Mouse (Mus musculus): ENCODE data around the gene Crlf1. TPM values are rescaled to one million over a fixed set of nuclear protein-coding genes. Genes with fewer than 3 reads are reported as not detected.

Crlf1 gene
- polyA plus RNA-seq, 1 experiment from 2014 or later, result 3.4 TPM

GRCm38 (mm10) chr8:70466305-70466704 lies 26.7 kb upstream of the Crlf1 start:
- Histone ChIP-seq H3K4me2 (ENCODE audit: low read depth) (no peak overlapping the region), H3K4me3 (ENCODE audit: low read depth, low read length) (no peak overlapping the region), H3K9ac (ENCODE audit: low read length) (no peak overlapping the region), H3K27ac (ENCODE audit: low read depth, low read length) (no peak overlapping the region), H3K36me3 (ENCODE audit: control insufficient read depth, insufficient read depth, low read length) (no peaks in the 10 kb centered on the region), H3K27me3 (ENCODE audit: control insufficient read depth, insufficient read depth, low read length) (no peaks in the 10 kb centered on the region), H3K4me1 (ENCODE audit: control insufficient read depth, insufficient read depth, low read length) (0 out of 2 replicates have a peak, but pooled peaks cover 8% of the 10 kb centered on the region), H3K9me3 (ENCODE audit: control insufficient read depth, low read length) (no peaks in the 10 kb centered on the region)
- ATAC-seq (ENCODE audit: insufficient read depth, low FRiP score, low TSS enrichment), result no peak
- WGBS, result 86% methylated on average over 4 of the region's 4 CpGs
- DNase-seq (ENCODE audit: low spot score), result no peak

GRCm38 (mm10) chr8:70466771-70467170 lies 26.2 kb upstream of the Crlf1 start:
- no peaks in the 10 kb centered on the region for H3K36me3 ChIP-seq (ENCODE audit: control insufficient read depth, insufficient read depth, low read length)
- no peak overlapping the region for H3K4me3 ChIP-seq (ENCODE audit: low read depth, low read length)
- H3K27me3 ChIP-seq (ENCODE audit: control insufficient read depth, insufficient read depth, low read length), result no peaks in the 10 kb centered on the region
- H3K4me1 ChIP-seq (ENCODE audit: control insufficient read depth, insufficient read depth, low read length), result 0 out of 2 replicates have a peak, but pooled peaks cover 8% of the 10 kb centered on the region
- no peaks in the 10 kb centered on the region for H3K9me3 ChIP-seq (ENCODE audit: control insufficient read depth, low read length)
- no peak overlapping the region for H3K9ac ChIP-seq (ENCODE audit: low read length)
- 77% methylated on average over 11 of the region's 11 CpGs for WGBS
- DNase-seq (ENCODE audit: low spot score) (no peak), ATAC-seq (ENCODE audit: insufficient read depth, low FRiP score, low TSS enrichment) (no peak)
- no peak overlapping the region for H3K4me2 ChIP-seq (ENCODE audit: low read depth)
- H3K27ac ChIP-seq (ENCODE audit: low read depth, low read length), result no peak overlapping the region

- Histone ChIP-seq H3K9me3 (ENCODE audit: control insufficient read depth, low read length) (no peaks in the 10 kb centered on the region), H3K9ac (ENCODE audit: low read length) (no peak overlapping the region), H3K27ac (ENCODE audit: low read depth, low read length) (no peak overlapping the region), H3K36me3 (ENCODE audit: control insufficient read depth, insufficient read depth, low read length) (no peaks in the 10 kb centered on the region), H3K4me2 (ENCODE audit: low read depth) (no peak overlapping the region), H3K4me3 (ENCODE audit: low read depth, low read length) (no peak overlapping the region), H3K4me1 (ENCODE audit: control insufficient read depth, insufficient read depth, low read length) (0 out of 2 replicates have a peak, but pooled peaks cover 8% of the 10 kb centered on the region), H3K27me3 (ENCODE audit: control insufficient read depth, insufficient read depth, low read length) (no peaks in the 10 kb centered on the region)
- ATAC-seq (ENCODE audit: insufficient read depth, low FRiP score, low TSS enrichment) (no peak), DNase-seq (ENCODE audit: low spot score) (no peak)
- WGBS, result 68% methylated on average over 5 of the region's 5 CpGs
Measured at GRCm38 (mm10) chr8:70467229-70467725, 25.7 kb upstream of the Crlf1 start.

GRCm38 (mm10) chr8:70467907-70468306 lies 25.1 kb upstream of the Crlf1 start:
- whole genome bisulfite sequencing, result 64% methylated on average over 1 of the region's 1 CpGs
- no peak overlapping the region for H3K9ac ChIP-seq (ENCODE audit: low read length)
- no peaks in the 10 kb centered on the region for H3K36me3 ChIP-seq (ENCODE audit: control insufficient read depth, insufficient read depth, low read length)
- H3K4me1 ChIP-seq (ENCODE audit: control insufficient read depth, insufficient read depth, low read length), result 0 out of 2 replicates have a peak, but pooled peaks cover 8% of the 10 kb centered on the region
- H3K4me2 ChIP-seq (ENCODE audit: low read depth), result no peak overlapping the region
- no peak overlapping the region for H3K27ac ChIP-seq (ENCODE audit: low read depth, low read length)
- H3K4me3 ChIP-seq (ENCODE audit: low read depth, low read length), result no peak overlapping the region
- H3K9me3 ChIP-seq (ENCODE audit: control insufficient read depth, low read length), result no peaks in the 10 kb centered on the region
- no peaks in the 10 kb centered on the region for H3K27me3 ChIP-seq (ENCODE audit: control insufficient read depth, insufficient read depth, low read length)
- ATAC-seq (ENCODE audit: insufficient read depth, low FRiP score, low TSS enrichment) (no peak), DNase-seq (ENCODE audit: low spot score) (no peak)

GRCm38 (mm10) chr8:70468733-70469132 lies 24.2 kb upstream of the Crlf1 start:
- ATAC-seq (ENCODE audit: insufficient read depth, low FRiP score, low TSS enrichment) (no peak), DNase-seq (ENCODE audit: low spot score) (no peak)
- WGBS, result 94% methylated on average over 4 of the region's 4 CpGs
- no peak overlapping the region for H3K27ac ChIP-seq (ENCODE audit: low read depth, low read length)
- no peak overlapping the region for H3K4me2 ChIP-seq (ENCODE audit: low read depth)
- no peak overlapping the region for H3K4me3 ChIP-seq (ENCODE audit: low read depth, low read length)
- no peak overlapping the region for H3K9ac ChIP-seq (ENCODE audit: low read length)
- H3K4me1 ChIP-seq (ENCODE audit: control insufficient read depth, insufficient read depth, low read length), result 0 out of 2 replicates have a peak, but pooled peaks cover 8% of the 10 kb centered on the region
- no peaks in the 10 kb centered on the region for H3K9me3 ChIP-seq (ENCODE audit: control insufficient read depth, low read length)
- no peaks in the 10 kb centered on the region for H3K36me3 ChIP-seq (ENCODE audit: control insufficient read depth, insufficient read depth, low read length)
- no peaks in the 10 kb centered on the region for H3K27me3 ChIP-seq (ENCODE audit: control insufficient read depth, insufficient read depth, low read length)

GRCm38 (mm10) chr8:70469295-70469916 lies 23.6 kb upstream of the Crlf1 start:
- 65% methylated on average over 10 of the region's 10 CpGs for WGBS
- Histone ChIP-seq H3K27ac (ENCODE audit: low read depth, low read length) (no peak overlapping the region), H3K9me3 (ENCODE audit: control insufficient read depth, low read length) (no peaks in the 10 kb centered on the region), H3K4me1 (ENCODE audit: control insufficient read depth, insufficient read depth, low read length) (0 out of 2 replicates have a peak, but pooled peaks cover 8% of the 10 kb centered on the region), H3K4me2 (ENCODE audit: low read depth) (no peak overlapping the region), H3K27me3 (ENCODE audit: control insufficient read depth, insufficient read depth, low read length) (no peaks in the 10 kb centered on the region), H3K9ac (ENCODE audit: low read length) (no peak overlapping the region), H3K4me3 (ENCODE audit: low read depth, low read length) (no peak overlapping the region), H3K36me3 (ENCODE audit: control insufficient read depth, insufficient read depth, low read length) (no peaks in the 10 kb centered on the region)
- no peak for DNase-seq (ENCODE audit: low spot score)
- ATAC-seq (ENCODE audit: insufficient read depth, low FRiP score, low TSS enrichment), result no peak

- ATAC-seq (ENCODE audit: insufficient read depth, low FRiP score, low TSS enrichment), result no peak
- Histone ChIP-seq H3K4me1 (ENCODE audit: control insufficient read depth, insufficient read depth, low read length) (0 out of 2 replicates have a peak, but pooled peaks cover 8% of the 10 kb centered on the region), H3K4me3 (ENCODE audit: low read depth, low read length) (no peak overlapping the region), H3K27me3 (ENCODE audit: control insufficient read depth, insufficient read depth, low read length) (no peaks in the 10 kb centered on the region), H3K27ac (ENCODE audit: low read depth, low read length) (no peak overlapping the region), H3K36me3 (ENCODE audit: control insufficient read depth, insufficient read depth, low read length) (no peaks in the 10 kb centered on the region), H3K4me2 (ENCODE audit: low read depth) (no peak overlapping the region), H3K9me3 (ENCODE audit: control insufficient read depth, low read length) (no peaks in the 10 kb centered on the region), H3K9ac (ENCODE audit: low read length) (no peak overlapping the region)
- DNase-seq (ENCODE audit: low spot score), result no peak
- 61% methylated on average over 2 of the region's 2 CpGs for WGBS
Measured at GRCm38 (mm10) chr8:70469938-70470337, 23.0 kb upstream of the Crlf1 start.

GRCm38 (mm10) chr8:70471856-70472255 lies 21.1 kb upstream of the Crlf1 start:
- Histone ChIP-seq H3K27me3 (ENCODE audit: control insufficient read depth, insufficient read depth, low read length) (no peaks in the 10 kb centered on the region), H3K4me2 (ENCODE audit: low read depth) (no peak overlapping the region), H3K36me3 (ENCODE audit: control insufficient read depth, insufficient read depth, low read length) (no peaks in the 10 kb centered on the region), H3K9ac (ENCODE audit: low read length) (no peak overlapping the region), H3K9me3 (ENCODE audit: control insufficient read depth, low read length) (no peaks in the 10 kb centered on the region), H3K4me3 (ENCODE audit: low read depth, low read length) (no peak overlapping the region), H3K27ac (ENCODE audit: low read depth, low read length) (no peak overlapping the region), H3K4me1 (ENCODE audit: control insufficient read depth, insufficient read depth, low read length) (peaks cover 15% of the 10 kb centered on the region; the same call in 1 of the 2 replicates)
- 96% methylated on average over 7 of the region's 7 CpGs for WGBS
- no peak for ATAC-seq (ENCODE audit: insufficient read depth, low FRiP score, low TSS enrichment)
- no peak for DNase-seq (ENCODE audit: low spot score)

Data from neural tube, embryonic 11.5 days (tissue).